Mouse (Mus musculus): ENCODE data around the gene Efcab9. TPM values are rescaled to one million over a fixed set of nuclear protein-coding genes. Genes with fewer than 3 reads are reported as not detected.

The Efcab9 gene
- total and polyA plus RNA-seq, 2 experiments from 2014 or later, result not detected

- Histone ChIP-seq H3K36me3 (ENCODE audit: insufficient read depth, low read length) (no peaks in the 10 kb centered on the region), H3K4me3 (ENCODE audit: low read depth, low read length) (no peak overlapping the region), H3K4me1 (ENCODE audit: insufficient read depth, low read length) (no peaks in the 10 kb centered on the region; the same call in 1 of the 2 replicates), H3K4me2 (ENCODE audit: low read depth, low read length, poor library complexity, severe bottlenecking) (no peak overlapping the region), H3K27me3 (ENCODE audit: insufficient read depth, low read length) (no peaks in the 10 kb centered on the region), H3K9me3 (ENCODE audit: low read length) (no peaks in the 10 kb centered on the region), H3K9ac (replicated peaks; ENCODE audit: low read length, poor library complexity, severe bottlenecking) (no peak overlapping the region), H3K27ac (ENCODE audit: low read depth, low read length) (no peak overlapping the region)
- ATAC-seq (ENCODE audit: low FRiP score) (no peak), DNase-seq (ENCODE audit: low spot score) (no peak)
- no peak for TF ChIP-seq CTCF (IDR thresholded peaks at IDR 0.05)
- WGBS, result 78% methylated on average over 14 of the region's 14 CpGs
These were observed 21.6 kb upstream of the Efcab9 start for GRCm38 (mm10) chr11:32553311-32554140.

DNA sequence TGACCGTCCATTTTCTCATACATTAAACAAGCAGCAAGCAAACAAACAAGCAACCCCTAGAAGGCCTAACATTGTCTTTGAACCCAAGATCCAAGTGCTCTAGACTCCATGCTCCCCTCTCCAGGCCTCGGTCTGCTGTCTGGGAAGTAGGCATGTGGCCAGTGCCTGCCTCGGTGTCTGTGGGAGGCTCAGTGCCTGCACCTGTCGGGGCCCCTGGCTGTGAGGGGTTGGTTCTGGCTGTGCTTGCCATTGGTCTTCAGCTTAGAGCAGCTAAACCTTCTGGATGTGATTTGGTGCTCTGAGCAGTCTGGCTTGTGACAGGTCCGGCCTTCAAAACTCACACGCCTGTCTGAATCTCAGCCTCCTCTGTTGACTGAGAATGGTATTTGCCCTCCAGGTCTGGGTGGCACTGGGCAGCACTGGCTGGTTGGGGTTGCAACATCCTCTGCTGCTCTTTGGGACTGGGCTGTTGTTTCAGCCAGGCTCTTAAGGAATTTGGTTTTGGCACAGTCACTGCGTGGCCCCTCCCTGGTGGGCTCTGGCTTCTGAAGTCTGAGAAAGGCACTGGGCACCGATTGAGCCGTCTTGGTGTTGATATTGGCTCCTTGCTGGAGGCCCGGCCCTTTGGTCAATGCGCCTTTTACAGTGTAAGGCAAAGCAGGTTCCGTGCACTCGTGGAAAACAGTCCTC, 20.7 kb upstream of the Efcab9 start:
- DNase-seq (ENCODE audit: low spot score), result peak; percentile 56

GRCm38 (mm10) chr11:32551579-32552297, 19.9 kb upstream of the Efcab9 start:
- no peak overlapping the region for H3K4me3 ChIP-seq (ENCODE audit: low read depth, low read length)
- peak; percentile 83 for ATAC-seq (ENCODE audit: low FRiP score)
- no peaks in the 10 kb centered on the region; the same call in 1 of the 2 replicates for H3K4me1 ChIP-seq (ENCODE audit: insufficient read depth, low read length)
- peak; percentile 75 for DNase-seq (ENCODE audit: low spot score)
- no peaks in the 10 kb centered on the region for H3K36me3 ChIP-seq (ENCODE audit: insufficient read depth, low read length)
- TF ChIP-seq CTCF (IDR thresholded peaks at IDR 0.05), result no peak
- no peak overlapping the region for H3K27ac ChIP-seq (ENCODE audit: low read depth, low read length)
- no peaks in the 10 kb centered on the region for H3K9me3 ChIP-seq (ENCODE audit: low read length)
- H3K27me3 ChIP-seq (ENCODE audit: insufficient read depth, low read length), result no peaks in the 10 kb centered on the region
- 58% methylated on average over 12 of the region's 12 CpGs for WGBS
- no peak overlapping the region for H3K9ac ChIP-seq (replicated peaks; ENCODE audit: low read length, poor library complexity, severe bottlenecking)
- no peak overlapping the region for H3K4me2 ChIP-seq (ENCODE audit: low read depth, low read length, poor library complexity, severe bottlenecking)

More for the DNA sequence above, 20.7 kb upstream of the Efcab9 start:
- no peaks in the 10 kb centered on the region; the same call in 1 of the 2 replicates for H3K4me1 ChIP-seq (ENCODE audit: insufficient read depth, low read length)
- H3K9ac ChIP-seq (replicated peaks; ENCODE audit: low read length, poor library complexity, severe bottlenecking), result no peak overlapping the region
- TF ChIP-seq CTCF (IDR thresholded peaks at IDR 0.05), result no peak
- H3K27ac ChIP-seq (ENCODE audit: low read depth, low read length), result no peak overlapping the region
- peak; percentile 17; the same call in 1 of the 2 replicates for ATAC-seq (ENCODE audit: low FRiP score)
- no peaks in the 10 kb centered on the region for H3K27me3 ChIP-seq (ENCODE audit: insufficient read depth, low read length)
- no peaks in the 10 kb centered on the region for H3K9me3 ChIP-seq (ENCODE audit: low read length)
- WGBS, result 66% methylated on average over 13 of the region's 13 CpGs
- H3K36me3 ChIP-seq (ENCODE audit: insufficient read depth, low read length), result no peaks in the 10 kb centered on the region
- no peak overlapping the region for H3K4me2 ChIP-seq (ENCODE audit: low read depth, low read length, poor library complexity, severe bottlenecking)
- no peak overlapping the region for H3K4me3 ChIP-seq (ENCODE audit: low read depth, low read length)

GRCm38 (mm10) chr11:32551056-32551455, 19.2 kb upstream of the Efcab9 start:
- no peak for TF ChIP-seq CTCF (IDR thresholded peaks at IDR 0.05)
- Histone ChIP-seq H3K9ac (replicated peaks; ENCODE audit: low read length, poor library complexity, severe bottlenecking) (no peak overlapping the region), H3K4me1 (ENCODE audit: insufficient read depth, low read length) (no peaks in the 10 kb centered on the region; the same call in 1 of the 2 replicates), H3K27ac (ENCODE audit: low read depth, low read length) (no peak overlapping the region), H3K9me3 (ENCODE audit: low read length) (no peaks in the 10 kb centered on the region), H3K4me3 (ENCODE audit: low read depth, low read length) (no peak overlapping the region), H3K27me3 (ENCODE audit: insufficient read depth, low read length) (no peaks in the 10 kb centered on the region), H3K36me3 (ENCODE audit: insufficient read depth, low read length) (no peaks in the 10 kb centered on the region), H3K4me2 (ENCODE audit: low read depth, low read length, poor library complexity, severe bottlenecking) (no peak overlapping the region)
- 93% methylated on average over 4 of the region's 4 CpGs for whole genome bisulfite sequencing
- ATAC-seq (ENCODE audit: low FRiP score) (no peak), DNase-seq (ENCODE audit: low spot score) (no peak)

- Histone ChIP-seq H3K4me3 (ENCODE audit: low read depth, low read length) (no peak overlapping the region), H3K27me3 (ENCODE audit: insufficient read depth, low read length) (no peaks in the 10 kb centered on the region), H3K9ac (replicated peaks; ENCODE audit: low read length, poor library complexity, severe bottlenecking) (no peak overlapping the region), H3K9me3 (ENCODE audit: low read length) (no peaks in the 10 kb centered on the region), H3K36me3 (ENCODE audit: insufficient read depth, low read length) (no peaks in the 10 kb centered on the region), H3K4me1 (ENCODE audit: insufficient read depth, low read length) (no peaks in the 10 kb centered on the region; the same call in 1 of the 2 replicates), H3K27ac (ENCODE audit: low read depth, low read length) (no peak overlapping the region), H3K4me2 (ENCODE audit: low read depth, low read length, poor library complexity, severe bottlenecking) (no peak overlapping the region)
- 65% methylated on average over 4 of the region's 4 CpGs for WGBS
- no peak for ATAC-seq (ENCODE audit: low FRiP score)
- no peak for TF ChIP-seq CTCF (IDR thresholded peaks at IDR 0.05)
- DNase-seq (ENCODE audit: low spot score), result no peak
These were observed 18.2 kb upstream of the Efcab9 start for GRCm38 (mm10) chr11:32550102-32550501.

All from midbrain, postnatal 0 days (tissue).